ENCODE assay signal across 15 mouse cellular contexts in genomic region chr9:91414007-91414661, GRCm38 (mm10). TPM values are rescaled to one million over a fixed set of nuclear protein-coding genes. Genes with fewer than 3 reads are reported as not detected.
DNase-seq lines count a peak whose midpoint lies in the region; ATAC-seq and TF ChIP-seq lines count a peak whose summit lies in the region.
"Had no signal": no experiment of that assay in that cellular context is flagged by ENCODE, and none has a peak within 500 bp of the region (broad histone marks: within the 10 kb centered on the region; RNA-seq: fewer than 3 reads in every experiment).

No protein-coding gene starts in this region.

- no peak overlapping the region for H3K9ac ChIP-seq in hindbrain, embryonic 12.5 days
- no peak overlapping the region for H3K9ac ChIP-seq in midbrain, embryonic 14.5 days (replicated peaks; ENCODE audit: low read length)
- H3K9ac ChIP-seq in intestine, postnatal 0 days (ENCODE audit: low read depth, low read length) = no peak overlapping the region
- H3K9ac ChIP-seq: embryonic facial prominence, embryonic 13.5 days; heart, embryonic 13.5 days had no signal

- ATAC-seq in hindbrain, embryonic 12.5 days (ENCODE audit: low FRiP score) = peak; percentile 82
- peak; percentile 77 for ATAC-seq in midbrain, embryonic 14.5 days (ENCODE audit: low FRiP score, low TSS enrichment)
- ATAC-seq in intestine, postnatal 0 days = no peak

- H3K9me3 ChIP-seq in hindbrain, embryonic 12.5 days (replicated peaks) = no peaks in the 10 kb centered on the region
- no peaks in the 10 kb centered on the region for H3K9me3 ChIP-seq in midbrain, embryonic 14.5 days (ENCODE audit: control insufficient read depth, low read length)
- H3K9me3 ChIP-seq in intestine, postnatal 0 days (ENCODE audit: control insufficient read depth) = no peaks in the 10 kb centered on the region
- H3K9me3 ChIP-seq: embryonic facial prominence, embryonic 13.5 days; heart, embryonic 13.5 days had no signal

- no peaks in the 10 kb centered on the region for H3K36me3 ChIP-seq in hindbrain, embryonic 12.5 days
- H3K36me3 ChIP-seq in midbrain, embryonic 14.5 days (ENCODE audit: control insufficient read depth, insufficient read depth, low read length) = no peaks in the 10 kb centered on the region
- no peaks in the 10 kb centered on the region for H3K36me3 ChIP-seq in intestine, postnatal 0 days (ENCODE audit: control insufficient read depth, insufficient read depth)
- H3K36me3 ChIP-seq: embryonic facial prominence, embryonic 13.5 days; heart, embryonic 13.5 days had no signal

- H3K4me2 ChIP-seq in hindbrain, embryonic 12.5 days (replicated peaks) = peak overlapping the region; percentile 40
- peak overlapping the region; percentile 44 for H3K4me2 ChIP-seq in midbrain, embryonic 14.5 days (ENCODE audit: low read length)
- H3K4me2 ChIP-seq in intestine, postnatal 0 days (replicated peaks; ENCODE audit: low read depth) = no peak overlapping the region
- H3K4me2 ChIP-seq: embryonic facial prominence, embryonic 13.5 days; heart, embryonic 13.5 days; liver, embryonic 11.5 days had no signal

- no peak for TF ChIP-seq CTCF in intestine, postnatal 0 days (IDR thresholded peaks at IDR 0.05; ENCODE audit: low read depth)

- peak overlapping the region; percentile 7; the same call in 1 of the 2 replicates for H3K4me3 ChIP-seq in hindbrain, embryonic 12.5 days
- 0 out of 2 replicates have a peak overlapping the region, but pooled peaks have one; percentile 13 for H3K4me3 ChIP-seq in midbrain, embryonic 14.5 days (replicated peaks; ENCODE audit: low read depth, low read length)
- no peak overlapping the region for H3K4me3 ChIP-seq in intestine, postnatal 0 days (ENCODE audit: low read depth, low read length)
- H3K4me3 ChIP-seq: embryonic facial prominence, embryonic 13.5 days; heart, embryonic 13.5 days had no signal

- H3K27me3 ChIP-seq in hindbrain, embryonic 12.5 days = peaks cover 87% of the 10 kb centered on the region
- H3K27me3 ChIP-seq in midbrain, embryonic 14.5 days (ENCODE audit: control insufficient read depth, insufficient read depth, low read length) = peaks cover 76% of the 10 kb centered on the region
- H3K27me3 ChIP-seq in intestine, postnatal 0 days (replicated peaks; ENCODE audit: control insufficient read depth, insufficient read depth, low read length) = peaks cover 21% of the 10 kb centered on the region

- H3K4me1 ChIP-seq in hindbrain, embryonic 12.5 days = peaks cover 12% of the 10 kb centered on the region; the same call in 1 of the 2 replicates
- H3K4me1 ChIP-seq in midbrain, embryonic 14.5 days (ENCODE audit: control insufficient read depth, insufficient read depth, low read length) = peaks cover 9% of the 10 kb centered on the region; the same call in 1 of the 2 replicates
- no peaks in the 10 kb centered on the region for H3K4me1 ChIP-seq in intestine, postnatal 0 days (replicated peaks; ENCODE audit: control insufficient read depth, insufficient read depth, low read length)
- H3K4me1 ChIP-seq: embryonic facial prominence, embryonic 13.5 days; heart, embryonic 13.5 days had no signal

- WGBS in hindbrain, embryonic 12.5 days = under 1% methylated on average over 12 of the region's 12 CpGs
- WGBS in midbrain, embryonic 14.5 days = under 1% methylated on average over 12 of the region's 12 CpGs
- 1% methylated on average over 12 of the region's 12 CpGs for WGBS in intestine, postnatal 0 days

- DNase-seq in ES-CJ7 (ENCODE audit: low read depth, low spot score) (peak; percentile 47), MN1 (ENCODE audit: low spot score) (no peak)
- peak; percentile 79 for DNase-seq in embryo, embryonic 11 days
- peak; percentile 89 for DNase-seq in midbrain, embryonic 14.5 days
- no peak for DNase-seq in ovary, postnatal 14 days (ENCODE audit: low spot score)
- DNase-seq in cerebellum, postnatal 4 days (ENCODE audit: low spot score in 2 of 2) = no peak
- DNase-seq: adrenal gland, adult 8-10 months; gastrocnemius, postnatal 10 days; kidney, postnatal 36 days; lung, postnatal 36 days had no signal

- H3K27ac ChIP-seq in hindbrain, embryonic 12.5 days = peak overlapping the region; percentile 35; the same call in 1 of the 2 replicates
- H3K27ac ChIP-seq in midbrain, embryonic 14.5 days (replicated peaks; ENCODE audit: low read depth, low read length) = peak overlapping the region; percentile 27; the same call in 1 of the 2 replicates
- H3K27ac ChIP-seq in intestine, postnatal 0 days (ENCODE audit: low read depth, low read length) = no peak overlapping the region
- H3K27ac ChIP-seq: embryonic facial prominence, embryonic 13.5 days; heart, embryonic 13.5 days had no signal

RNA-seq across cellular contexts. Expression of gene Zic1, which starts 48.5 kb away (rescaled TPM):
- 17.0 and 17.9 TPM in 2 replicates for polyA plus RNA-seq in hindbrain, embryonic 12.5 days (2016; fragmentation: Nextera tagmentation; extraction: Ambion mirVana)
- polyA plus RNA-seq in midbrain, embryonic 14.5 days (2014; fragmentation: Nextera tagmentation; extraction: Ambion mirVana) = 17.8 and 18.5 TPM in 2 replicates
- not detected in 2 replicates for polyA plus RNA-seq in intestine, postnatal 0 days (2015; fragmentation: Nextera tagmentation; extraction: Ambion mirVana)
- polyA plus RNA-seq: heart, embryonic 13.5 days had no signal

RNA-seq across cellular contexts. Expression of gene Zic4, which starts 51.9 kb away (rescaled TPM):
- 54.0 and 55.0 TPM in 2 replicates for polyA plus RNA-seq in hindbrain, embryonic 12.5 days (2016; fragmentation: Nextera tagmentation; extraction: Ambion mirVana)
- 32.4 and 49.1 TPM in 2 replicates for polyA plus RNA-seq in midbrain, embryonic 14.5 days (2014; fragmentation: Nextera tagmentation; extraction: Ambion mirVana)
- polyA plus RNA-seq in intestine, postnatal 0 days (2015; fragmentation: Nextera tagmentation; extraction: Ambion mirVana) = not detected in 2 replicates
- polyA plus RNA-seq: heart, embryonic 13.5 days; liver, embryonic 11.5 days had no signal

Comparison
In these comparisons a context has a peak if more than half of its experiments do, and no peak if none do; other contexts are left out.
1. DNase-seq: peak in ES-CJ7 (single experiment), embryo, embryonic 11 days (single experiment) and midbrain, embryonic 14.5 days (single experiment); none in ovary, postnatal 14 days (single experiment), MN1 (single experiment) and cerebellum, postnatal 4 days (0 of 2).
2. RNA of gene Zic1, which starts 48.5 kb away (polyA plus RNA-seq): 17.0 to 17.9 TPM in hindbrain, embryonic 12.5 days and 17.8 to 18.5 TPM in midbrain, embryonic 14.5 days; not detected in intestine, postnatal 0 days; every median in the first group is over 10 times any median in the second.
3. RNA of gene Zic4, which starts 51.9 kb away (polyA plus RNA-seq): 54.0 to 55.0 TPM in hindbrain, embryonic 12.5 days and 32.4 to 49.1 TPM in midbrain, embryonic 14.5 days; not detected in intestine, postnatal 0 days; every median in the first group is over 10 times any median in the second.